Mouse (Mus musculus): ENCODE measurements around the gene Nfe2l2. TPM values are rescaled to one million over a fixed set of nuclear protein-coding genes. Genes with fewer than 3 reads are reported as not detected.

Nfe2l2 gene
- polyA plus RNA-seq, 1 experiment: not detected

DNA sequence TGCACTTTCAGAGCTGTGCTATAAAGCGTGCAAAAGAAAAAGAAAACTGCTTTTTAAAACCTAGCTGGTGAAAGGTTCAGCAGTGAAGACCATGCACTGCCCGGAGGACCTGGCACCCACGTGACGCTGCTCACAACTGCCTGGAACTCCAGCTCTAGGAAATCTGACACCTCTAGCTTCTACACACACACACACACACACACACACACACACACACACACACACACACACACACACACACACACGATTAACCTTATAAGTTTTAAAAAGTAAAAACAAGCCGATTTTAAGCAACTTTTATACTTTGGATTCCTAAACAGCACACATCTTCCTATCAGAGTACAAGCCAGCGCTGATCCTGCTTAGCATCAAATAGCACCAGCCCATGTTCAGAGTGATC, 23.0 kb downstream of the Nfe2l2 start:
- Histone ChIP-seq H3K4me3 (ENCODE audit: insufficient read depth, low read depth, low read length) (no peak overlapping the region), H3K4me1 (ENCODE audit: control insufficient read depth, insufficient read depth, low read length) (no peaks in the 10 kb centered on the region), H3K27ac (ENCODE audit: insufficient read depth, low read depth, low read length) (no peak overlapping the region)
- 61% methylated on average over 7 of the region's 7 CpGs for WGBS
- no peak for TF ChIP-seq POLR2A (IDR thresholded peaks at IDR 0.05; ENCODE audit: insufficient read depth, low read depth, low read length)
- TF ChIP-seq CTCF (IDR thresholded peaks at IDR 0.05; ENCODE audit: insufficient read depth, low read depth, low read length): no peak

DNA sequence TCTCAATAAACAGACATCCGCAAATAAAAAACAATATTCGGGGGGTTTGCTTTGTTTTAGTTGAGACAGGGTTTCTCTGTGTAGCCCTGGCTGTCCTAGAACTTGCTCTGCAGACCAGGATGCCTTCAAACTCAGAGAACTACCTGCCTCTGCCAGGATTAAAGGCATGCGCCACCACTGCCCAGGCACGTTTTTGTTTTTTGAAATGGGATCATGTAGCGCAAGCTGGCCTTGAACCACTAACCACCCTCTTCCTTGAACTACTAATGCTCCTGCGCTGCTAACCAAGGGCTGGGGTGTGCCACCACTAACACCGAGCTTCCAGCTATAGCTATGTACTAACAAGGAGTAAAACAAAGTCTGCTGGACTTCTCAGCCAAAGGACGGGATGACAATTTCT, 24.5 kb downstream of the Nfe2l2 start:
- Histone ChIP-seq H3K4me3 (ENCODE audit: insufficient read depth, low read depth, low read length) (no peak overlapping the region), H3K27ac (ENCODE audit: insufficient read depth, low read depth, low read length) (no peak overlapping the region), H3K4me1 (ENCODE audit: control insufficient read depth, insufficient read depth, low read length) (no peaks in the 10 kb centered on the region)
- WGBS: 89% methylated on average over 8 of the region's 8 CpGs
- TF ChIP-seq POLR2A (IDR thresholded peaks at IDR 0.05; ENCODE audit: insufficient read depth, low read depth, low read length) (no peak), CTCF (IDR thresholded peaks at IDR 0.05; ENCODE audit: insufficient read depth, low read depth, low read length) (no peak)

DNA sequence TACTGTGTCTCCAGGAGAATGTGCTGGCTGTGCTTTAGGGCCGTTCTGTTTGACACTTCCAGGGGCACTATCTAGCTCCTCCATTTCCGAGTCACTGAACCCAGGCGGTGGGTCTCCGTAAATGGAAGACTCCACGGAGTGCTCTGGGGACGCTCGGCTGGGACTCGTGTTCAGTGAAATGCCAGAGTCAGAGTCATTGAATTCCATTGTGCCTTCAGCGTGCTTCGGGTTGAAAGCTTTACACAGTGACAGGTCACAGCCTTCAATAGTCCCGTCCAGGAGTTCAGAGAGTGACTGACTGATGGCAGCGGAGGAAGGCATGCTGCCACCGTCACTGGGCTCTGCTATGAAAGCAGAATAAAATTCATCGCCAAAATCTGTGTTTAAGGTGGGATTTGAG, 27.9 kb downstream of the Nfe2l2 start:
- WGBS: 77% methylated on average over 14 of the region's 14 CpGs
- no peak overlapping the region for H3K27ac ChIP-seq (ENCODE audit: insufficient read depth, low read depth, low read length)

DNA sequence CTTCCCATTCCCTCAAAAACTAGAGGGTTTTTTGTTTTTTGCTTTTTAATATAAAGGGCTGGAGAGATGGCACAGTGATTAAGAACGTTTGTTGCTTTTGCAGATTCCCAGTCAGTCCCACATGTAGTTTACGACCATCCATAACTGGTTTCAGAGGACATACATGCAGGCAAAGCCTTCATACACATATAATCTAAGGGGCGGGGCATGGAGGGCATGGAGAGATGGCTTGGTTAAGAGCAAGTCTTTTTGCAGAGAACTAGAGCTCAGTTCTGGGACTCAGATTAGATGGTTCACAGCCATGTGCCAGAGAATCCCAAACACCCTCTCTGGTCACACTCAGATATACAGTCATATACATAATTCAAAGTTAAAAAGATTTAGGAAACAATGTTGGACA, 31.9 kb downstream of the Nfe2l2 start:
- TF ChIP-seq POLR2A (IDR thresholded peaks at IDR 0.05; ENCODE audit: insufficient read depth, low read depth, low read length) (no peak), CTCF (IDR thresholded peaks at IDR 0.05; ENCODE audit: insufficient read depth, low read depth, low read length) (no peak)
- 69% methylated on average over 3 of the region's 3 CpGs for WGBS
- H3K4me1 ChIP-seq (ENCODE audit: control insufficient read depth, insufficient read depth, low read length): no peaks in the 10 kb centered on the region
- no peak overlapping the region for H3K4me3 ChIP-seq (ENCODE audit: insufficient read depth, low read depth, low read length)
- H3K27ac ChIP-seq (ENCODE audit: insufficient read depth, low read depth, low read length): no peak overlapping the region

More for the DNA sequence above, 27.9 kb downstream of the Nfe2l2 start:
- Histone ChIP-seq H3K4me1 (ENCODE audit: control insufficient read depth, insufficient read depth, low read length) (no peaks in the 10 kb centered on the region), H3K4me3 (ENCODE audit: insufficient read depth, low read depth, low read length) (no peak overlapping the region)
- no peak for TF ChIP-seq POLR2A (IDR thresholded peaks at IDR 0.05; ENCODE audit: insufficient read depth, low read depth, low read length)
- TF ChIP-seq CTCF (IDR thresholded peaks at IDR 0.05; ENCODE audit: insufficient read depth, low read depth, low read length): no peak

DNA sequence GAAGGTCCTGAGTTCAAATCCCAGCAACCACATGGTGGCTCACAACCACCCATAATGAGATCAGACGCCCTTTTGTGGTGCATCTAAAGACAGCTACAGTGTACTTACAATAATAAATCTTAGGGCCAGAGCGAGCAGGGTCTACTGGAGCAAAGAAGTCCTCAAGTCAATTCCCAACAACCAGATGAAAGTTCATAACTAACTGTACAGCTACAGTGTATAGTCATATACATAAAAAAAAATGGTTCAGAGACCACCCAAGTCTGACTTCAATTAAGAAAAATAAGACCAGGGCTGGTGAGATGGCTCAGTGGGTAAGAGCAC, 33.1 kb downstream of the Nfe2l2 start:
- Histone ChIP-seq H3K4me1 (ENCODE audit: control insufficient read depth, insufficient read depth, low read length) (no peaks in the 10 kb centered on the region), H3K27ac (ENCODE audit: insufficient read depth, low read depth, low read length) (no peak overlapping the region), H3K4me3 (ENCODE audit: insufficient read depth, low read depth, low read length) (no peak overlapping the region)
- TF ChIP-seq POLR2A (IDR thresholded peaks at IDR 0.05; ENCODE audit: insufficient read depth, low read depth, low read length) (no peak), CTCF (IDR thresholded peaks at IDR 0.05; ENCODE audit: insufficient read depth, low read depth, low read length) (no peak)
- 84% methylated on average over 2 of the region's 2 CpGs for WGBS

DNA sequence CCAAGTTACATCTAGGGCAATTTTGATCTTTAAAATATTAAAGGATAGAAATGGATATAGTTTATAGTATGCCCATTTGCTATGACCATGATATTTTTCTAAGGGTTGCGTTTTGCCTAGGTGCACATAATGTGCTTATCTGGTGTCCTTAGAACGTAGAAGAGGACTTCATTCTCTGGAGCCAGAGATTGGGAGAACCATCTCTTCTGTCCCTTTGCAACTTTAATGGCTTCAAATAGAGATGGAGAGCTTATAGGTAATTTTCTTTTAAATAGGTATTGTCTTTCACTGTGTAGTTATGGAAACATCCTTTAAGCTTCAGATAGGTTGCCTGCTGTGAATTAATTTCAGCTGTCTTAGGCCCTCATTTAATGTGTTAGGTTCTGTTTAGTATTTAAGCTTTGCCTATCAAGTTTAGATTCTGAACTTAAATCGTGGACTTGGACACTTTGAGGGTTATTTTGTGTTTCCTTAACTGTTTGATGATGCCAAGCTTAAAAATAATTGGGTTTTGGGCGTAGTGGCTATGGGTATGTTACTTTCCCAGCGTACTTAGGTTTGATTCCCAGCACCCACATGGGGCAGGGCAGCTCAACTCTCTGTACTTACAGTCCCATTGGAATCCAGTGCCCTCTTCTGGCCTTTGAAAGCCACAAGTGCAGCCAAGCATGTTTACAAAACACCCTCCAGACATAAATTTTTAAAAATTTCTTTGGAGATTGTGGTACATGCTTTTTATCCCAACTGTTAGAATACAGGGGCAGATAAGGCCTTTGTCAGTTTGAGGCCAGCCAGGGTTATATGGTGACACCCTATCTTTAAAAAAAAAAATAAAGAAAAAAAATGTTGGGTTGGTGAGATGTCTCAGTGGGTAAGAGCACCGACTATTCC, 33.8 kb downstream of the Nfe2l2 start:
- no peak overlapping the region for H3K4me3 ChIP-seq (ENCODE audit: insufficient read depth, low read depth, low read length)
- WGBS: 87% methylated on average over 6 of the region's 6 CpGs

DNA sequence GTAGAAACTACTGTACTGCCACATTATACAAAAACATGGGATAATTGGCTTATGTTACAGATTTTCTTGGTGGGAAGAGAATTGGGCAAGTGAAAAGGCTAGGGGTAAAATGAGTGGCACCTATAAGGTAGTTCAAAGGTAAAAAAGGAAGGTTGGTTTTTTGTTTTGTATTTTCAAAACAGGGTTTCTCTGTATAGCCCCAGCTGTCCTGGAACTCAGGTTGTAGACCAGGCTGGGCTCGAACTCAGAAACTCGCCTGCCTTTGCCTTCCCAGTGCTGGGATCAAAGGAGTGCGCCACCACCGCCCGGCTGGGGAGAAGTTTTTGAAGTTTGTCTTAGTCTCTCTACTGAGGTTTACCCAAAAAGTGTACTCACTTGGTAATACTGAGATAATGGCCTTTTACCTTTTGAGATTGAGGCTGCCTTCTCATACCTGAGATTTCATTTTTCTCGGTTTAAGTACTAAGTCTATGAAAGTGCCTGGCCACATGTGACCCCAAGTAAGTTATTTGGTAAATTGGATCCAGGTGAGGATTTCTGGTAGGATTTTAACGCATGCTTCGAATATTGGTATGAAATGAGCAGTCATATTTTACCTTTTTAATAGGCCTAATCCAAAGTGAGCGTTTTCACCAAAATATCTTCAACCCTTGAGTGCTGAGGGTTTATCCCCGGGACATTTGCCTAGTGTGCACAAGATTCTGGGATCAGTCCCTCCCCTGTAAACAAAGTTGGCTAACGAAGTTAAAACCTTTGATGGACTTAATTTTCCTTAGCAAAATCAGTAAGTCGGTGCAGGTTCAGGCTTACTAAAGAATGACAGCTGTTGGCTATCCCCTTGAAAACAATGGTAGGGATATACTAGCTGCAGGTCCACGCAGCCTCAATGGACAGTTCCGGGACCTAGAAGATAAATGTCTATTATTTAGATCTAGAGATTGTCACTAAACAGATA, 34.7 kb downstream of the Nfe2l2 start:
- Histone ChIP-seq H3K27ac (ENCODE audit: insufficient read depth, low read depth, low read length) (no peak overlapping the region), H3K4me1 (ENCODE audit: control insufficient read depth, insufficient read depth, low read length) (no peaks in the 10 kb centered on the region), H3K4me3 (ENCODE audit: insufficient read depth, low read depth, low read length) (no peak overlapping the region)
- WGBS: 49% methylated on average over 14 of the region's 14 CpGs
- no peak for TF ChIP-seq CTCF (IDR thresholded peaks at IDR 0.05; ENCODE audit: insufficient read depth, low read depth, low read length)
- no peak for TF ChIP-seq POLR2A (IDR thresholded peaks at IDR 0.05; ENCODE audit: insufficient read depth, low read depth, low read length)

More for the DNA sequence above, 33.8 kb downstream of the Nfe2l2 start:
- Histone ChIP-seq H3K27ac (ENCODE audit: insufficient read depth, low read depth, low read length) (no peak overlapping the region), H3K4me1 (ENCODE audit: control insufficient read depth, insufficient read depth, low read length) (no peaks in the 10 kb centered on the region)
- TF ChIP-seq CTCF (IDR thresholded peaks at IDR 0.05; ENCODE audit: insufficient read depth, low read depth, low read length) (no peak), POLR2A (IDR thresholded peaks at IDR 0.05; ENCODE audit: insufficient read depth, low read depth, low read length) (no peak)

DNA sequence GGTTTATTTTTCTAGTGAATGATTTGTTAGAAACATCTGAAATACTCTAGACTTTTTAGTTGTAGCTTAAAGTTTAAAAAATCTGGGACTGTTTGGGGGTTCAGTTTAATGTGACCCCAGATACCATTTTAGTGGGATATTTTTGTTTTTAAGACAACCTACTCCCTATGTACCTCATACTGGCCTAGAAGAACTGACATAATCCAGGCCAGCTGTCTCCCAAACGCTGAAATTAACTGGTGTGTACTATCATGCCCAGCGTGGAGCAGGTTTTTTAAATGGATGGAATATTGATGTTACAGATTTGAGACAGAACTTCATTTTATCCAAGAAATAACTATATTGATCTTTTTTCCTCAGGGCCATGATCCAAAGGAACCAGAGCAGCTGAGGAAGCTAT, 43.3 kb downstream of the Nfe2l2 start:
- WGBS: 7% methylated on average over 2 of the region's 2 CpGs
- TF ChIP-seq POLR2A (IDR thresholded peaks at IDR 0.05; ENCODE audit: insufficient read depth, low read depth, low read length) (no peak), CTCF (IDR thresholded peaks at IDR 0.05; ENCODE audit: insufficient read depth, low read depth, low read length) (no peak)
- Histone ChIP-seq H3K4me1 (ENCODE audit: control insufficient read depth, insufficient read depth, low read length) (peaks cover 5% of the 10 kb centered on the region), H3K4me3 (ENCODE audit: insufficient read depth, low read depth, low read length) (no peak overlapping the region), H3K27ac (ENCODE audit: insufficient read depth, low read depth, low read length) (no peak overlapping the region)
